Mouse (Mus musculus) lung, postnatal 0 days (tissue): Measurements from ENCODE around the gene Pnn.

ENCODE experiments used
- CTCF ChIP-seq: IDR thresholded peaks from 2 replicates; pipeline ENCODE4 v1.5.1; 2016; ENCODE audit warnings: antibody characterized with exemption, mild to moderate bottlenecking
- EP300 ChIP-seq: IDR thresholded peaks from 2 replicates; pipeline ENCODE4 v1.6.1; 2016; ENCODE audit warnings: antibody characterized with exemption, mild to moderate bottlenecking, control low read depth

GRCm38 (mm10) chr12:59053976-59054375 is 12.7 kb upstream of the Pnn start:
- TF ChIP-seq CTCF (no peak), EP300 (no peak)
